Mouse (Mus musculus): ENCODE measurements around the gene Dlg2.

DNA sequence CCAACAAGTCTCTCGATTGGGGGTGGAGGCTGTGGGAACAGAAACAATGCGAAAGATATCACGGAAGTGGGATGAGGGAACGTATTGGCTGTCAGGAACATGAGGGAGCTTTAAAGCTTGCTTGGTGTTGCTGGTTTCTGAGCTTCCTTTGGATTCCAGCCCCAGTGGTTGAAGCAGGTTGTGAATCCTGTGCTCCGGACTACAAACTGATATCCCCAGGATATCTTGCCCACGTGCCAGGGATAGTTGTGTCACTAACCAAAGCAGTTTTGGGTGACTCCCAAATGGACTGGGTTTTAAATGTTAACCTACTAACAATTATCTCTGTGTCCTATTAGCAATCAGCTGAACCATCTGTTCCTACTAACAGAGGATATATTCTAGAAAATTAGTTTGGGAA is 1099.7 kb downstream of the Dlg2 start:
- no peak for TF ChIP-seq CTCF (IDR thresholded peaks at IDR 0.05; ENCODE audit: borderline replicate concordance, control insufficient read depth, extremely low read depth, insufficient read depth, low read length, poor library complexity)
- no peak for TF ChIP-seq POLR2A (IDR thresholded peaks at IDR 0.05; ENCODE audit: control insufficient read depth, extremely low read depth, insufficient read depth, low read length, poor library complexity)
